In the genomic region with DNA sequence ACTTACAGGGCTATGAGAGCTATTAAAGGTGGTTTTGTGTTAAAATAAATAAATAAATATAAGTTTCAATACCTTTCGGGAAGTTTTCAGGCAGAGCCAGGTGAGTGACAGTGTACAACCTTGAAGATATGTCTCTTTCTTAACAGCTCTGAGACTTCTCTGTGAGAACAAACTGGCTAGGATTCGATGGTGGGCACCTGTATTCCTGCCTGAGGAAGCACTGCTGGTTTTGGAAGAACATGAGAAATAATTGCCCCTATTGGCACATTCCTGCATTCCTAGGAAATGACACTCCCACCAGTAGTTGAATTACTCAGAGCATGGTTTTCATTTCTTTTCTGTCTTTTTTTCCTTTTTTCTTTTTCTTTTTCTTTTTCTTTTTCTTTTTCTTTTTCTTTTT, we compare ENCODE assay signal across 10 mouse cellular contexts.
A peak's percentile ranks its signal among the peaks of the same experiment; 100 is the strongest.
DNase-seq lines count a peak whose midpoint lies in the region; ATAC-seq and TF ChIP-seq lines count a peak whose summit lies in the region.
"Had no signal": no experiment of that assay in that cellular context is flagged by ENCODE, and none has a peak within 500 bp of the region (broad histone marks: within the 10 kb centered on the region; RNA-seq: fewer than 3 reads in every experiment).

No protein-coding gene starts in this region.

- H3K4me3 ChIP-seq in forebrain, embryonic 11.5 days (ENCODE audit: low read depth, low read length), result no peak overlapping the region
- H3K4me3 ChIP-seq in forebrain, embryonic 16.5 days (replicated peaks; ENCODE audit: low read length), result no peak overlapping the region
- no peak overlapping the region for H3K4me3 ChIP-seq in limb, embryonic 13.5 days

- no peaks in the 10 kb centered on the region for H3K27me3 ChIP-seq in forebrain, embryonic 11.5 days (ENCODE audit: control insufficient read depth, insufficient read depth, low read length)
- no peaks in the 10 kb centered on the region for H3K27me3 ChIP-seq in forebrain, embryonic 16.5 days (replicated peaks; ENCODE audit: control insufficient read depth, insufficient read depth, low read length)
- no peaks in the 10 kb centered on the region for H3K27me3 ChIP-seq in limb, embryonic 13.5 days

- DNase-seq in forebrain, embryonic 11.5 days (ENCODE audit: low spot score), result no peak
- DNase-seq in kidney, adult 9 months, result peak; percentile 13
- DNase-seq in kidney, postnatal 25 days, result no peak
- DNase-seq in brain, embryonic 14.5 days (ENCODE audit: low read depth), result peak; percentile 11
- no peak for DNase-seq in spleen, postnatal 4 days (ENCODE audit: low spot score in 2 of 2)
- no peak for DNase-seq in cerebellum, adult 8-10 months
- DNase-seq: left cerebral cortex, postnatal 4 days had no signal

- 0 out of 2 replicates have a peak, but pooled peaks have one; percentile 21 for ATAC-seq in forebrain, embryonic 11.5 days (replicated peaks; ENCODE audit: low FRiP score)
- no peak for ATAC-seq in forebrain, embryonic 16.5 days
- ATAC-seq in limb, embryonic 13.5 days (ENCODE audit: low FRiP score, low read depth), result no peak; the same call in 1 of the 2 replicates
- ATAC-seq: inflammation-experienced regulatory T-cells, adult 6 months had no signal

- no peak overlapping the region for H3K27ac ChIP-seq in forebrain, embryonic 11.5 days (ENCODE audit: low read depth, low read length)
- H3K27ac ChIP-seq in forebrain, embryonic 16.5 days (ENCODE audit: low read length), result no peak overlapping the region
- peak overlapping the region; percentile 39; the same call in 1 of the 2 replicates for H3K27ac ChIP-seq in limb, embryonic 13.5 days

- no peak overlapping the region for H3K9ac ChIP-seq in forebrain, embryonic 11.5 days (ENCODE audit: low read length)
- H3K9ac ChIP-seq in forebrain, embryonic 16.5 days (replicated peaks; ENCODE audit: low read depth, low read length), result no peak overlapping the region
- H3K9ac ChIP-seq in limb, embryonic 13.5 days, result no peak overlapping the region

- no peaks in the 10 kb centered on the region for H3K36me3 ChIP-seq in forebrain, embryonic 11.5 days (ENCODE audit: control insufficient read depth, insufficient read depth, low read length)
- no peaks in the 10 kb centered on the region for H3K36me3 ChIP-seq in forebrain, embryonic 16.5 days (ENCODE audit: control insufficient read depth, insufficient read depth)
- no peaks in the 10 kb centered on the region for H3K36me3 ChIP-seq in limb, embryonic 13.5 days

- 80% methylated on average over 2 of the region's 2 CpGs for WGBS in forebrain, embryonic 11.5 days
- WGBS in forebrain, embryonic 16.5 days, result 79% methylated on average over 2 of the region's 2 CpGs
- 53% methylated on average over 2 of the region's 2 CpGs for WGBS in limb, embryonic 13.5 days

- no peak overlapping the region for H3K4me2 ChIP-seq in forebrain, embryonic 11.5 days (ENCODE audit: low read depth, low read length, severe bottlenecking)
- no peak overlapping the region for H3K4me2 ChIP-seq in forebrain, embryonic 16.5 days (ENCODE audit: low read length)
- H3K4me2 ChIP-seq in limb, embryonic 13.5 days (replicated peaks), result peak overlapping the region; percentile 53

- peaks cover 11% of the 10 kb centered on the region for H3K4me1 ChIP-seq in forebrain, embryonic 11.5 days (replicated peaks; ENCODE audit: control insufficient read depth, insufficient read depth, low read length)
- H3K4me1 ChIP-seq in forebrain, embryonic 16.5 days (replicated peaks; ENCODE audit: control insufficient read depth, insufficient read depth, low read length), result peaks cover 11% of the 10 kb centered on the region
- peaks cover 23% of the 10 kb centered on the region for H3K4me1 ChIP-seq in limb, embryonic 13.5 days

- H3K9me3 ChIP-seq in forebrain, embryonic 11.5 days (ENCODE audit: control insufficient read depth, low read length), result no peaks in the 10 kb centered on the region
- no peaks in the 10 kb centered on the region for H3K9me3 ChIP-seq in forebrain, embryonic 16.5 days (ENCODE audit: control insufficient read depth, low read length)
- H3K9me3 ChIP-seq in limb, embryonic 13.5 days, result no peaks in the 10 kb centered on the region

- no peak for TF ChIP-seq CTCF in brain, embryonic 14.5 days (IDR thresholded peaks at IDR 0.05; ENCODE audit: borderline replicate concordance, extremely low read depth, insufficient read depth, insufficient read length)

- TF ChIP-seq POLR2A in brain, embryonic 14.5 days (IDR thresholded peaks at IDR 0.05; ENCODE audit: borderline replicate concordance, extremely low read depth, insufficient read depth, insufficient read length, poor library complexity, severe bottlenecking), result no peak

Comparison
In these comparisons a context has a peak if more than half of its experiments do, and no peak if none do; other contexts are left out.
1. DNase-seq: peak in kidney, adult 9 months (single experiment) and brain, embryonic 14.5 days (single experiment); none in forebrain, embryonic 11.5 days (single experiment), kidney, postnatal 25 days (0 of 2), spleen, postnatal 4 days (0 of 2) and cerebellum, adult 8-10 months (single experiment).